Mouse (Mus musculus) limb, embryonic 15.5 days (tissue): ENCODE results near the gene Man1a. TPM values are rescaled to one million over a fixed set of nuclear protein-coding genes. Genes with fewer than 3 reads are reported as not detected.

ENCODE experiments used
- ATAC-seq: fragments of 200-750 bp; cut with Nextera tagmentation; 2 replicates; pipeline ENCODE4 v1.8.0; 2017; ENCODE audit warnings: low read depth, moderate TSS enrichment; ENCODE audit not compliant: insufficient number of reproducible peaks, low FRiP score, low TSS enrichment
- H3K27ac ChIP-seq: fragments of 300-500 bp; sonication (generic); 2 replicates; pipeline ENCODE4 v1.5.1; 2015; ENCODE audit warnings: moderate library complexity, mild to moderate bottlenecking, inconsistent platforms
- H3K27me3 ChIP-seq: fragments of 300-500 bp; sonication (generic); 2 replicates; pipeline ENCODE4 v1.6.1; 2015; ENCODE audit warnings: inconsistent platforms
- H3K36me3 ChIP-seq: fragments of 300-500 bp; sonication (generic); 2 replicates; pipeline ENCODE4 v1.6.1; 2015; ENCODE audit warnings: inconsistent platforms
- H3K4me1 ChIP-seq: fragments of 300-500 bp; sonication (generic); 2 replicates; pipeline ENCODE4 v1.6.1; 2015; ENCODE audit warnings: inconsistent platforms
- H3K4me2 ChIP-seq: fragments of 300-500 bp; sonication (generic); 2 replicates; pipeline ENCODE4 v1.6.1; 2015; ENCODE audit warnings: mild to moderate bottlenecking, inconsistent platforms
- H3K4me3 ChIP-seq: fragments of 300-500 bp; sonication (generic); 2 replicates; pipeline ENCODE4 v1.5.1; 2015; ENCODE audit warnings: mild to moderate bottlenecking, inconsistent platforms
- H3K9ac ChIP-seq: fragments of 300-500 bp; sonication (generic); 2 replicates; pipeline ENCODE4 v1.6.1; 2015; ENCODE audit warnings: inconsistent platforms
- H3K9me3 ChIP-seq: fragments of 300-500 bp; sonication (generic); 2 replicates; pipeline ENCODE4 v1.6.1; 2016; ENCODE audit warnings: inconsistent platforms
- WGBS: fragments of 180-500 bp; shearing (Covaris S2); methylation state at CpG from one replicate; pipeline ENCODE4 v1.1.7; 2015; 5-methylcytosine and 5-hydroxymethylcytosine counted together
- polyA plus RNA-seq: library from polyadenylated mRNA; unstranded; fragments of >200 nt; fragmentation: Nextera tagmentation; extraction: Ambion mirVana; gene quantifications from 2 replicates; pipeline ENCODE4 v1.2.1, GENCODE M21; 2015

Gene Man1a
- polyA plus RNA-seq, 1 experiment from 2014 or later = 9.1 TPM

DNA sequence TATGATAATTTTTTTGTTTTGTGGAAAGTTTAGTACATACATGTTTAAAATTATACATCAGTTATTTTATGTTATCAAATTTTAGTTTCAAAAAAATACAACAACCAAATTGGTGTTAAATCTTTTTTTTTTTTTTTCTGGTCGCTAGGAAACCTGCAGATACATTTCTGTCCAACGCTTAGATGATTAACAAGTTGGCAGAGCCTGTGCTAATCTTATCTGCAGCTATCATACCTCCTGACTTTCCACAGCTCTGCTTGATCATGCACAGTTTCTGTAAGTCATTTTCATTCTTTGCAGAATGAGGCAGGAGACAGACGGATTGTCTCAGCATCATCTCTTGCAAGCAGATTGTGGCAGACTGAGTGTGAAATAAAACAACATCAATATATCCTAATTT, 69.5 kb downstream of the Man1a start:
- WGBS = 87% methylated on average over 3 of the region's 3 CpGs

DNA sequence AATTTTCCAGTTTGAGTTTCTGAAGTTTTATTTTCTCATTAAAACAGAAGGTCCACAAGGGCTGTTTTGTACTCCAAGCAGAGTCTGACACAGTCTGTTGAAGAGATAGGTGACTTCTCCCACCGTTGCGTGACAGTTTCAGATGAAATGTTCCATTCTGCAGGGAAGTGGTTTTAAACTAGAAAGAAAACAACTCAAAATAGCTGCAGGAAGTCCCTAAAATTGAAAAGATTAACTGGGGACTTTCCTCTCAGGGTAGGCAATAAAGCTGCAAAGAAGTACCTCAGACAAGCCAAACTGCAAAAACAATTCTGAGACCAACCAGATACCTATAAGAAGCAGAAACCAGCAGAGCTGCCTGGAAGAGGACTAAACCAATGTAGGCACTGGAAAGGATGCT, 70.6 kb downstream of the Man1a start:
- WGBS = 84% methylated on average over 2 of the region's 2 CpGs
- Histone ChIP-seq H3K4me2 (no peak overlapping the region), H3K9me3 (no peaks in the 10 kb centered on the region), H3K4me1 (no peaks in the 10 kb centered on the region), H3K27me3 (no peaks in the 10 kb centered on the region), H3K36me3 (no peaks in the 10 kb centered on the region), H3K4me3 (no peak overlapping the region), H3K27ac (no peak overlapping the region), H3K9ac (no peak overlapping the region)
- no peak for ATAC-seq

More for the DNA sequence above, 69.5 kb downstream of the Man1a start:
- no peak overlapping the region for H3K27ac ChIP-seq
- H3K4me2 ChIP-seq = no peak overlapping the region
- no peaks in the 10 kb centered on the region for H3K36me3 ChIP-seq
- H3K4me3 ChIP-seq = no peak overlapping the region
- no peak overlapping the region for H3K9ac ChIP-seq
- no peaks in the 10 kb centered on the region for H3K27me3 ChIP-seq
- ATAC-seq = no peak
- no peaks in the 10 kb centered on the region for H3K4me1 ChIP-seq
- no peaks in the 10 kb centered on the region for H3K9me3 ChIP-seq

GRCm38 (mm10) chr10:54002936-54003335, 73.5 kb downstream of the Man1a start:
- no peaks in the 10 kb centered on the region for H3K36me3 ChIP-seq
- 79% methylated on average over 2 of the region's 2 CpGs for WGBS
- ATAC-seq = no peak

GRCm38 (mm10) chr10:53997301-53997700, 79.1 kb downstream of the Man1a start:
- H3K9me3 ChIP-seq = no peaks in the 10 kb centered on the region
- ATAC-seq = no peak
- H3K36me3 ChIP-seq = no peaks in the 10 kb centered on the region
- H3K4me1 ChIP-seq = no peaks in the 10 kb centered on the region
- H3K27ac ChIP-seq = no peak overlapping the region
- 92% methylated on average over 13 of the region's 13 CpGs for WGBS
- H3K9ac ChIP-seq = no peak overlapping the region
- no peak overlapping the region for H3K4me2 ChIP-seq
- H3K27me3 ChIP-seq = no peaks in the 10 kb centered on the region
- H3K4me3 ChIP-seq = no peak overlapping the region

More at GRCm38 (mm10) chr10:54002936-54003335, 73.5 kb downstream of the Man1a start:
- Histone ChIP-seq H3K4me3 (no peak overlapping the region), H3K9me3 (no peaks in the 10 kb centered on the region), H3K4me1 (no peaks in the 10 kb centered on the region), H3K4me2 (no peak overlapping the region), H3K27ac (no peak overlapping the region), H3K9ac (no peak overlapping the region), H3K27me3 (no peaks in the 10 kb centered on the region)

GRCm38 (mm10) chr10:53996216-53996615, 80.2 kb downstream of the Man1a start:
- Histone ChIP-seq H3K9ac (no peak overlapping the region), H3K4me1 (no peaks in the 10 kb centered on the region), H3K9me3 (no peaks in the 10 kb centered on the region), H3K4me2 (no peak overlapping the region), H3K4me3 (no peak overlapping the region), H3K27me3 (no peaks in the 10 kb centered on the region), H3K27ac (no peak overlapping the region), H3K36me3 (no peaks in the 10 kb centered on the region)
- ATAC-seq = no peak

GRCm38 (mm10) chr10:53994591-53994990, 81.8 kb downstream of the Man1a start:
- no peak overlapping the region for H3K27ac ChIP-seq
- H3K9ac ChIP-seq = no peak overlapping the region
- H3K36me3 ChIP-seq = no peaks in the 10 kb centered on the region
- ATAC-seq = no peak
- 95% methylated on average over 3 of the region's 3 CpGs for WGBS
- no peak overlapping the region for H3K4me3 ChIP-seq
- H3K4me1 ChIP-seq = no peaks in the 10 kb centered on the region
- H3K4me2 ChIP-seq = no peak overlapping the region
- H3K9me3 ChIP-seq = no peaks in the 10 kb centered on the region
- H3K27me3 ChIP-seq = no peaks in the 10 kb centered on the region

DNA sequence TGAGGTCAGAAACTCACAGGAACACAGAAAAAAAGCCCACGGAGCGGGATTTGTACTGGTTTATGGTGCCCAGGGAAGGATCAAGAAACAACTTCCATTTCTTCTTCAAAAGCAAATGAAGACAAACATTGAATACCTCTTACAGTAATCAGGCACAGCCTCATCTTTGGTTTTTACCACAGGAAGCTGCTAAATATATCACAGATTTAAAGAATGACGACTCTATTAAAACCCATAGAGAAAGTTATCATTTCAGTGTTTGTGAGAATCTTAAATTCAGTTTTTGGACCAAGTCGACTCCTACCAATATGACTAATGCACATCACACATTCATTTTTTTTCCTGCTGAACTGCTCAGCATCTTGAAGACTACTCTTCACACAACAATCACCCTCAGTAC, 86.0 kb downstream of the Man1a start:
- no peaks in the 10 kb centered on the region for H3K27me3 ChIP-seq
- ATAC-seq = no peak
- 66% methylated on average over 4 of the region's 4 CpGs for WGBS
- no peaks in the 10 kb centered on the region for H3K9me3 ChIP-seq
- H3K4me1 ChIP-seq = no peaks in the 10 kb centered on the region
- no peak overlapping the region for H3K4me3 ChIP-seq
- H3K9ac ChIP-seq = no peak overlapping the region
- no peak overlapping the region for H3K4me2 ChIP-seq
- H3K36me3 ChIP-seq = no peaks in the 10 kb centered on the region
- H3K27ac ChIP-seq = no peak overlapping the region

- no peaks in the 10 kb centered on the region for H3K27me3 ChIP-seq
- H3K4me3 ChIP-seq = no peak overlapping the region
- H3K4me2 ChIP-seq = no peak overlapping the region
- H3K9me3 ChIP-seq = no peaks in the 10 kb centered on the region
- H3K4me1 ChIP-seq = no peaks in the 10 kb centered on the region
- no peaks in the 10 kb centered on the region for H3K36me3 ChIP-seq
- no peak overlapping the region for H3K27ac ChIP-seq
- H3K9ac ChIP-seq = no peak overlapping the region
- WGBS = 92% methylated on average over 5 of the region's 5 CpGs
- ATAC-seq = no peak
Measured at GRCm38 (mm10) chr10:53984894-53985293, 91.5 kb downstream of the Man1a start.

GRCm38 (mm10) chr10:53984086-53984485, 92.3 kb downstream of the Man1a start:
- Histone ChIP-seq H3K4me2 (no peak overlapping the region), H3K9me3 (no peaks in the 10 kb centered on the region), H3K27ac (no peak overlapping the region), H3K27me3 (no peaks in the 10 kb centered on the region), H3K4me1 (no peaks in the 10 kb centered on the region), H3K9ac (no peak overlapping the region), H3K4me3 (no peak overlapping the region), H3K36me3 (no peaks in the 10 kb centered on the region)
- WGBS = 62% methylated on average over 3 of the region's 3 CpGs
- ATAC-seq = no peak

DNA sequence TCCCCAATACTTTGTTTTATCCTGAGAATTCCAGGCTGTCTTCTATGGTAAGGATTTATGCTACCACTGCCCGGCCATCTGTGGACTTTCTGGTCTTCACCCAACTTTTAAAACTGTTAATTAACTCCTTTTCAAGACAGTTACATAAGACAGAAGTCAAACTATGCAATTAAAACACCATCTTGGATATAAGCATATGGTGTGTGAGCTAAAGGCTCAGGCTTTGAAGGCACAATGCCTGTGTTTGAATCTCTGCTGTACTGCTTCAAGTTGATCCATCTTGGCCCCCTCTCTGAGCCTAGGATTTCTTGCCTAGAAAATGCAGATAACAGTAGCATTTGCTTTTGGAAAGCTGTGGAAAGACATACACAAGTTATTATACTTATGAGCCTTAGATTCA, 97.8 kb downstream of the Man1a start:
- no peak overlapping the region for H3K4me2 ChIP-seq
- 26% methylated on average over 1 of the region's 1 CpGs for WGBS

GRCm38 (mm10) chr10:53974180-53974579, 102.2 kb downstream of the Man1a start:
- H3K9me3 ChIP-seq = no peaks in the 10 kb centered on the region

More for the DNA sequence above, 97.8 kb downstream of the Man1a start:
- Histone ChIP-seq H3K9me3 (no peaks in the 10 kb centered on the region), H3K9ac (no peak overlapping the region), H3K4me1 (no peaks in the 10 kb centered on the region), H3K36me3 (no peaks in the 10 kb centered on the region), H3K27me3 (no peaks in the 10 kb centered on the region), H3K27ac (no peak overlapping the region), H3K4me3 (no peak overlapping the region)
- no peak for ATAC-seq

DNA sequence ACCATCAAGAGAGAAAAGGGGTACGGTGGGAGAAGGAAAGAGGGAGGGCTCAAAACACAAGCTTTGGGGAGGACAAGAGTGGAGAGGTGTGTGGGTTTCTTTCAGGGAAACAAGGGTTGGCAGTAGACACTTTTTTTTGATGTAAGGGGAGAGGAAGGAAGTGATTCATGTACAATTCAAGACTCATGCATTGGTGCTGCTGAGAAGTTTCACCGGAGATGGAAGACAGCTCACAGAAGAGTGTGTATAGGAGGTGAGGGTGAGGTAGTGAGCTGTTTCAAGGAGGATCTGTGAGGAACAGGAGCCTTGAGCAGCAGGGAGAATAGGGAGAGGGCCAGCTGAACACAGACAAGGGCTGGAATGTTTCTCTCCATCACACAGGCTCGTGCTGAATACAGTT, 116.7 kb downstream of the Man1a start:
- 66% methylated on average over 3 of the region's 3 CpGs for WGBS
- H3K9ac ChIP-seq = no peak overlapping the region
- no peaks in the 10 kb centered on the region for H3K4me1 ChIP-seq
- H3K4me3 ChIP-seq = no peak overlapping the region
- no peaks in the 10 kb centered on the region for H3K9me3 ChIP-seq
- ATAC-seq = no peak
- H3K27me3 ChIP-seq = no peaks in the 10 kb centered on the region
- H3K36me3 ChIP-seq = no peaks in the 10 kb centered on the region
- H3K4me2 ChIP-seq = no peak overlapping the region
- H3K27ac ChIP-seq = no peak overlapping the region

More at GRCm38 (mm10) chr10:53974180-53974579, 102.2 kb downstream of the Man1a start:
- no peaks in the 10 kb centered on the region for H3K27me3 ChIP-seq
- no peak overlapping the region for H3K27ac ChIP-seq
- H3K9ac ChIP-seq = no peak overlapping the region
- no peak for ATAC-seq
- no peak overlapping the region for H3K4me3 ChIP-seq
- H3K36me3 ChIP-seq = no peaks in the 10 kb centered on the region
- H3K4me1 ChIP-seq = no peaks in the 10 kb centered on the region
- H3K4me2 ChIP-seq = no peak overlapping the region

DNA sequence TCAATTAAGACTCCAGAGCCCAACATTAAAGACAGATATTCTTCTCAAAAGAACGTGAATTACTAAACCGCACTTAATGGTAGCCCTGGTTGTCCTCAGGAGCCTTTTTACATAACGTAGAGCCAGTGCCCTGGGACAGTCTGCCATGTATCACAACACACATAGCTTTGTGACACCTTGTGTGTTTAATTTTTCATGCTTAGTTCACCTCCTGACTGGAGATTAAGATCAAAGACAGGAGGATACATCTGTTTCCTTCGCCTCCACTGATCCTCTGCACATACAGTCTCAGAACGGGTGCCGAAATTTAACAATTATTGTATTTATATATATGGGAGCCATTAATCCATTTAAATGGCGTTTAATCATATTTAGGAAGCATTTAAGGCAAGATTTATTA, 134.8 kb downstream of the Man1a start:
- Histone ChIP-seq H3K36me3 (no peaks in the 10 kb centered on the region), H3K27me3 (no peaks in the 10 kb centered on the region), H3K9me3 (no peaks in the 10 kb centered on the region), H3K4me2 (no peak overlapping the region), H3K4me3 (no peak overlapping the region), H3K4me1 (no peaks in the 10 kb centered on the region), H3K9ac (no peak overlapping the region), H3K27ac (no peak overlapping the region)
- no peak for ATAC-seq
- WGBS = 51% methylated on average over 7 of the region's 7 CpGs
